Mouse (Mus musculus) spleen, postnatal 4 days (tissue): ENCODE data around the gene Uaca.
A peak's percentile ranks its signal among the peaks of the same experiment; 100 is the strongest.
"Not testable (repeated sequence)": the region's sequence is repeated elsewhere in the genome, so short reads cannot be mapped to it uniquely, and the experiment has no call there.

Experiments used
- DNase-seq, 2 experiments: peaks; one replicate each; pipeline ENCODE4 v3.0.0; 2022; ENCODE audit warnings: low spot score in 2 of 2

Gene Uaca

DNA sequence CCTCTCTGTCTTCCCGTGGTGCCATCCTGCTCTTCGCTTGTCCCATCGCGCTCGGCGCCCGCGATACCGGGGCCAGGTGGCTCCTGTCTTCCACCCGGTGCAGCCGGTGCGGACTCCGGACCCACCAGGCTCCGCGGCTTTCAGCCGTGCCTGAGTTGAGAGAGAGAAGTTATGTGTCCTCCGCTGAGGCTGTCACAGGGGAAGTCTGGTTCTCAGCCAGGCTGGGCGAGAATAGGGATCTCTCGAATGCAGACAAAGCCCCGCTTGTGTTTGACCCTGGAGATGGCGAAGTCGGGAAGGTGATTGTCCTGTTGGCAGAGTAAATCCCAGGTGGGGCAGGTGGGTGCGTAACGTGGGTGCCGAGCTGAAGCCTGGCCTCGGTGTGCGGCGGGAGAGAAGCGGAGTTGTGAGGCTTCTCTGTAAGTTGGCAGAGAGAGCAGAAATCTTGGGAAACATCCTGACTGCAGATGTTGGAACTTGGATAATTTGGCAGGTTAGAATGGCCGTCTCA is 554 bp downstream of the Uaca start:
- peak; percentile 16 to 71 for DNase-seq

DNA sequence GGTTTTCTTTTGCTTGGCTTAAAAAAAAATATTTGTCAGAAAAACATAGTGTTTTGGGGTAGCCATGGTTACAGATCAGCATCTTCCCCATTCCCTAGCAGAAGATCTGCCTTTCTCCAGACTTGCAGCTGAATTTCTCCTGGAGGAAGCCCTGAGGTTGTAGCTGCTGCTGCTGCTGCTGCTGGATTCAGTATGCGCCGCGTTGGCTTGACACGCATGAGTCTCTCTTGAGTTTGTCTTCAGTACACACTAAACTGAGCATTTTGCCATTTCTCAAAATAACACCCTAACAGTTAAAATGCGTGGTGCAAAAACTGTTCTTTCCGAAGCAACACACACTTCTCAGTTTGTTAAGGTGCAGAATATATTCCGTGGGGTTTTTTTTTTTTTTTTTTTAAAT is 1.7 kb downstream of the Uaca start:
- no peak for DNase-seq

DNA sequence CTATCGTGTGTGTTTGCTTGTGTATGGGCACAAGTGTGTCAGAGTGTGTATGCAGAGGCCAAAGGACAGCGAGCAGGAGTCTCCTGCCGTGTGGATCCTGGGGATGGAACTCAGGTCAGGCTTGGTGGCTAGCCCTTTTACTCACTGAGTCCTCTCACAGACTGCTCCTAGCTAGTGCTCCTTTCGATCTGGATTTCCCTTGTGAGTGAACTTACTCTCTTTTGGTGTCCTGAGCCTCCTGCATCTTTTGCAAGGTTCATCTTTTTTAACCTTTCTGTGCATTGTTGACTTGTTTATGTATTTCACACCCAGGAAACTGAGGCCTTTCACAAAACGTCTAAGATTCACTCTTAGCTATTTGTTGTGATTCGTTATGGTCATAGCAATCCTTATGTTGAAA is 2.8 kb downstream of the Uaca start:
- DNase-seq = no peak

DNA sequence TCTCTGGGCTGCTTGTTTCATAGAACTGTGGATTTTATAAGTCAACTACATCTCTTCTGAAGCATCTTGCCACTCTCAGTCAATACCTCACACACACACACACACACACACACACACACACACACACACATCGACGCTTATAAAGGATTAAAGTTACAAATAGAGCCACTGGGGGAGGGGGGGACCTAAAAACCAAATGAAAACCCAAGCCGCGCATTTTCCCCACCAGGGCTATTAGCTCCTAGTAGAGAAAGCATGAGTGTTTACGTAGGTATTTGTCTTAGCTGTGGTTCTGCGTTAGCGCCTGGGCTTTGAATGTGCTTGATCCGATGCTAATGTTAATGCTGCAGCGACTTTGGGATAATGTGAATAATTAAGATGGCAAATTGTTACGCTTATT is 4.7 kb downstream of the Uaca start:
- no peak for DNase-seq

DNA sequence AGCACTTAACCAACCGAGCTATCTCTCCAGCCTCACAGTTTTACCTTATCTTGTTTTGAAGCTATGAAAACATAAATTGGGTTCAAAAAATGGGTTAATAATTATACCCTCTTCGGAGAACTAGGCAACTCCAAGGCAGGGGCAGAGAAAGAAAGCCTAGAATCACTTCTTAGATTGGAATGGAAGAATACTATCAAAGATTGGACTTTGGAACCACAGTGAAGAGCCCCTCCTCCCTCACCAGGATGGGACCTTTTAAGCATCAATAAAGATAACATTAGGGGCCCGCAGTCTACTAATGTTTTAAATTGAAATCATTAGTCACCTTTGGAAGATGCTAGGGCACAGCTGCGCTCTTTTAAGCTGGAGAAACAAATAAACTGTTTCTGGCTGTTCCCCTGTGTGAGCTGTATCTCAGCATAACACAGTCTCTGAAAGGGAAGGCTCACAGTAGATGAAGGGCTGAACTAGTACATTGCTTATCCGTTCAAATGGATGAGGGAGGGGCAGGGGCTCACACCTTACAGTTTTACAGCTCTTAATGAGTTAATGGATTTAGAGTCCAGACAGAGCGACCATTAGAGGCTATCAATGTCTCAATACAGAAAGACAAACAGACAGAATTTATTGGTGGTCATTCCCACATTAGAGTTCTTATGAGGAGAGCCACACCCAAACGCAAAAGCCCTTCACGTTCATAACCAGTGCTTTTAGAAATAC is 6.5 kb downstream of the Uaca start:
- DNase-seq = no peak

DNA sequence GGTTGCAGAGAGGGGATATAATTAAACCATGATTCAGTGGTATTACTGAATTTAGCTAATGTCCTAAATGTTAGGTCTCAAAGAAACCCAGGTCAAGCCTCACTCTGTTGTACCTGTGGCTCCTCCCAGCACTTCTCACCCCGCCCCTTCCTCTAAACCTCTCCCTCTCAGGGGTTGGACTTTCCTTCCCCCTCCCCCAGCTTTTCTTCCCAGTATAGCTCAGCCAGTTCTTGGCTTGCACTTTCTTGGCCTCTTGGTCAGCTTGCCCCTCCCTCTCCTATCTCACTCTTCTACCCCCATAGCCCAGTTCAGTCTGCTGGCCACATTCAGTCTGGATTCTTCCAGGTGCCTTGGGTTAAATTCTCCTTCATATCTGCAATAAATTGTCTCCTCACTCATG is 7.4 kb downstream of the Uaca start:
- no peak for DNase-seq

DNA sequence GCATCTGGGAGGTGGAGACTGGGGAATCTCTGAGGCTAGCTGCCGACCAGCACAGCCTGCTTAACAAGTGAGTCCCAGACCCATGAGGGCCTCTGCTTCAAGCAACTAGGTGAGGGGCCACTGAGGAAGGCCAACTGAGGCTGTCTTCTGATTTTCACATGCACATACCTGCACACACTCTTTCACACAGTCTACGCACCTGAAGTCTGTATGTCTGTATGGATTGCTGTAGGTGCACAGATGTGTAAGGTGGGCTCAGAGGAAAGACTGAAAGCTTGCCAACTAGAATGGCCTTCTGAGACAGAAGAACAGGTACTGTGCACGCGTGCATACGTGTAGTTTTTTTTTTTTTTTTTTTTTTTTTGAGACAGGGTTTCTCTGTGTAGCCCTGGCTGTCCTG is 8.0 kb downstream of the Uaca start:
- DNase-seq = no peak

DNA sequence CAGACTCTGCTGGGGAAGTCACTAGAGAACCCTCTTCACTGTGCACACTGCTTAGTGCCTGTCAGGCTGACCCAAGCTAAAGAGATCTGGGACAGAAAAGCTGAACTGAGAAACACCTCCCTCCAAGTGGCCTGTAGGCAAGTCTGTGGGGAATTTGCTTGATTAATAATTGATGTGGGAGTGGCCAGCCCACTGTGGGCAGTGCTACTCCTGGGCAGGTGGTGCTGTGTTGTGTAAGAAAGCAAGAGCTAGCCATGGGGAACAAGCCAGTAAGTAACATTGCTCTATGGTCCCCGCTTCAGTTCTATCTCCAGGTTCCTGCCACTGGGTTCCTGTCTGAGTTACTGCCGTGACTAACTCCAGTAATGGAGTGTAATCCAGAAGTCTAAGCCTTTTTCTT is 11.7 kb downstream of the Uaca start:
- DNase-seq = no peak

DNA sequence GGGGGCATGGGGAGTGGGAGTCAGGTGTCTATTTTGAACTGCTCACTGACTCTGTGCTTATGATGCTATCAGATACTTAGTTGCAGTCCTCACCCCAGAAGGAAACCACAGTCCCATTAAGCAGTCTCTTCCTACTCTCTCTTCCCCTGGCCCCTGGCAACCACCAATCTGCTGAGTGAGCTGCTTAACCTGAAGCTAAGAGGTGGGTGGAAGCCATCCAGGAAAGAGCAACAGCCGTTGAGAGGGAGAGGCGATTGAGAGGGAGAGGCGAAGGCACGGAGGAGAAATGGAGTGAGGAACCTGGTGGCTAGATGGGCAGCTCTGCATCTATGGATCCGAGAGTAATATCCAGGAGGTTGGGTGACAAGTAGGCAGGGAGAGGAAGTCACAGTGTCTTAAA is 13.7 kb downstream of the Uaca start:
- DNase-seq = no peak

DNA sequence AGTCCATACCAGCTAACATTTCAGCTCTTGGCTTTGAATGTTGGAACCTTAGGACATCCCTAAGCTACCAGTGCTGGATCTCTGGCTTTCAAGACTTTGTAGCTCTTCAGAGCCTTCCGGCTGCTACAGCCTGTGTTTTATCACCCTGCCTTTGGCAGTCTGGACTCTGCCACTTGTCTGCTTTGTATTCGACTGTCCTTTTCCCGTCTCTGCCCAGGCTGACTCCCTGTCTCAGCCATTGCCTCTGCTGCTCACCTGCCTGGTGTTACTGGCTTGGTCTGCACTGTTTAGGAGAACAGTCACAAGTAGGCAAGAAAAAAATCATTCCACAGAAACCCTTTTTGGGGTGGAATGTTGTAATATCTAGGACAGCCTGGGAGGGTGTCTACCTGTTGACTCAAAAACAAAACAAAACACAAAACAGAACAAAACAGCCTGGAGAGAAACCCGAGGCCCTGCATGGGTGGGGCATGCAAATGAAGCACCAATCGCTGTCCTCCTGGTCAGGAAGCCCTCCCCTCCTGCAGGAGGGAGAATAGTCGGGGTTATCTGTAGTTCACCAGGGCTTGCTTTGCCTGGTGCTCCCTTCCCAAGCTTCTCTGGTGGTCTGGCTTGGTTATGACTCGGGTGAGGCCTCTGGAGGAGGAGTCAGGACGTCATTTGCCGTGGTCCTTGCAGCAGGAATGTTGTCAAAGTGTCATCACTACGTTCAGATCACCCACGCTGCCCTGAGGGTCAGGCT is 19.0 kb downstream of the Uaca start:
- DNase-seq = no peak

DNA sequence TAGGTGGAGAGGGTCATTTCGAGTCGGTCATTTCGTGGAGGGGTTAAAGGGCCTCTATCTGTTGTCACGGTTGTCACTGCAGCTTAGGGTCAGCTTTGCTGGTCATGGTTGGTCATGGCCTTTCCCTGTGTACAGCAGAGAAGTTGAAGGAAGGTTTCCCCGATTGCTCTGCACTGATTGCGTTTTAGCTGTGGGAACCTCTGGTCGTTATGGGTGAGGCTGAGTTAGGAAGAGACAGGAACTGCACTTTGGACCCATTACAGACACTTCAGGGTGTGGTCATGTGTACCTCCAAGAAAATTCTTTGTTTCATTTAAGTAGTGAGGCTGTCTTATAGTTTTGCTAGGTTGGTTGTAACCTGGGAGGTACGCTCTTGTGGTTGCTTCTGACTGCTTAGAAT is 21.2 kb downstream of the Uaca start:
- no peak for DNase-seq

DNA sequence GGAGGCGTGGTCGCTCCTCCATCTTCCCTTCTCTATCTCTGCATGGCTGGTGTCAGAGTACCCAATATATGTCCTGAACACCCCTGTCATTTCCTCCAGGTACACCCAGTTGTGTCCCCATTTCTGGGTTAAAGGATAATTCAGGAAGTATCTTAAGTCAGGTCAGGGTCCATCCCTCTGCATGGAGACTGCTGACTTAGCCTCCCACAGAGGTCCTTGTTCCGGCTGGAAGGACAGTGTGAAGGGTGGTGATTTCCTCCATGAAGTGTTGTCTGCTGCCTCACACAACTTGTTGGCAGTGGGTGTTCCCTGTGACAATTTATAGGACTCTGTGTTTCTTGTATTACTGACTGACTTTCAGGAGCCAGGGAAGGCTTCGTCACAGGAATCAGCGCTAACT is 23.2 kb downstream of the Uaca start:
- no peak for DNase-seq

DNA sequence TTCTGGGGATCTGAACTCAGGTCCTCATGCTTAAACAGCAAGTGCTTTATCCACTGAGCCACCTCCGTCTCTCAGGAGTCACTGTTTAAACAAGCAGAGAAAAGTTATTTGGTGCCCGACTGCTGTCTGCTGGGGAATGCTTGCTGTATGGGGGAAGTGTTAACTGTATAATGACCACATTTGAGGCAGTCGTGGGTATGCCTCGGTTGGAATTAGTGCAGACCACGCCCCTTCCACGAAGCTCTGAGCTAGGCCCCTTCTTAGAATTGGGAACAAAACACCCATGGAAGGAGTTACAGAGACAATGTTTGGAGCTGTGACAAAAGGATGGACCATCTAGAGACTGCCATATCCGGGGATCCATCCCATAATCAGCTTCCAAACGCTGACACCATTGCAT is 24.2 kb downstream of the Uaca start:
- not testable (repeated sequence) for DNase-seq

DNA sequence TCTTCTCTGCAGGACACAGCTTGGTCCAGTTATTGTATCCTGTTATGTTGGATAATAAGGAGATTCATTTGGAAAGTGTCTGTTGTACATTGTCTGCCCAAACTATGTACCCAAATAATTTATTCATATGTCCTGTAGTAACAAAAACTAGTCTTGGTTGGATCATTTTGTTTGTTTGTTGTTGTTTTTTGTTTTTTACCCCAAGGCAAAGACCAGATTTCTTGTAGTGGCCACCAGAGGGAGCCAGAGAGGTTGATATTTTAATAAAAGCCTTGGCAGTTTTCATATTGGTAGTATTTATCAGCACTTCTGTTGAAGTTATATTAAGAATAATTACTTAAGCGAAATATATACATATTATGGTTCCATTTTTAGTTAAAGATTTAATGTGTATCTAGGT is 25.0 kb downstream of the Uaca start:
- no peak for DNase-seq

DNA sequence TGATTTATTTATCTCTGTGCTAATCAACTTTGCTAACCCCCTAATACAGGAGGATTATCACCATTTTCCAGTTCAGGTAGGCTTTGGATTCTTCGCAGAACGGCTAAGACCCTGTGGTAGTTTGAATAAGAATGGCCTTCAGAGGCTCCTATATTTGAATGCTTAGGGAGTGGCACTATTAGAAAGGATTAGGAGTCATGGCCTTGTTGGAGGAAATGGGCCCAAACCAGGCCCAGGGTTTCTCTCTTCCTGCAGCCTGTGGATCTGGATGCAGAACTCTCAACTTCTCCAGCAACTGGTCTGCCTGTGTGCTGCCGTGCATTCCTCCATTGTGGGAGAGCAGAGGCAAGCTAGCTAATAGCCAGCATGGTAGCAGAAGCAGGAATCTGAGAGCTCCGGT is 27.2 kb downstream of the Uaca start:
- no peak for DNase-seq

DNA sequence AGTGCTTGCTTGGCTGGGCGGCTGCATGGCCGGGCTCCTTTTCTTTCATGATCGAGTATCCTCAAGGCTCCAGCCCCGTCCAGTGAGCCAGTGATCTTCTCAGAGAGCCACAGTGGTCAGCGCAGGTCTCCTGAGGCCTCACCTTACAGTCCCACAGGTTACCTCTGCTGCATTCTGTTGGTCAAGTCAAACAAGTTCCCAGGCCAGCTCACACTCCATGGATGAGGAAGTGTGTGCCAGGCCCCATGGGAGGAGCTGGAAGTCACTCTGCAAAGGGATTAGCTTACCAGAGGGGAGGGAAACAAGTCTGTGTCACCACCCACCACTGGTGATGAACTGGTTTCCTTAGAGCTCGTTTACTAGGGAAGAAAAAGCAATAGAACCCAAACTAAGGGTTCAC is 28.3 kb downstream of the Uaca start:
- DNase-seq = no peak

DNA sequence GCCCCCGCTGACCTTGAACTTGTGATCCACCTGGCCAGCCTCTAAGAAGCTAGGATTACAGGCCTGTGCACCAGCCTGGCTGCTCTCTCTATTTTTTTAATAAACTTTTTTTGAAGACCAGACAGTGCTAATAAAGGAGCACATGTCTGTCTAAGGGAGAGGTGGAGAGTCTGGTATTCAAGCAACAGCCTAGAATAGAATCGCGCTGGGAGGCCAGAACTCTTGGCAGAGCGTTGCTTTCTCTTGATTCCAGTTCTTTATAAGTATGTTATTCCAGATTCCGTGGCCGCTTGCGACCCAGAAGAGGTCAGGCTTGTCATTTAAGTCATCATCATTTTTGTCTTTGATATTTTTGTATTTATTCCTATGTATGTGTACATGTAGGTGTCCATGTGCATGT is 31.2 kb downstream of the Uaca start:
- no peak for DNase-seq

DNA sequence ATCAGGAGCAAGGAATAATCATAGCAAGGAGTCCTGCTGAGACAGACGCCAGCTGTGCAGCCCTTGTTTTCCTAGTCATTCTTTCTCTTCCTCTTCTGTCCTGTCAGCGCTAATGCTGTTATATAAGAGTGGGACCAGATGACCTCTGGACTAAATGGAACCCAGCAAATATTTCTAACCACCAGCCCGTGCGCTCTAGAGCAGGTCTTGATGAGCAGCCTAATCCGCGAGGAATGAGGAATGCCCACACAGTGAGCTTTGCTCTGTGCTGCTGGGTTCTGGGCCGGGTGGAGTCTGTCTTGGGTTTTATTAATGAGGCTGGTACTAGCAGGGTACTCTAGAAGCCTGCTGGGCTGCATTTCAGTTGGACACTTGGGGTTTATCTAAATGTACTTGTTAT is 32.4 kb downstream of the Uaca start:
- DNase-seq = no peak

DNA sequence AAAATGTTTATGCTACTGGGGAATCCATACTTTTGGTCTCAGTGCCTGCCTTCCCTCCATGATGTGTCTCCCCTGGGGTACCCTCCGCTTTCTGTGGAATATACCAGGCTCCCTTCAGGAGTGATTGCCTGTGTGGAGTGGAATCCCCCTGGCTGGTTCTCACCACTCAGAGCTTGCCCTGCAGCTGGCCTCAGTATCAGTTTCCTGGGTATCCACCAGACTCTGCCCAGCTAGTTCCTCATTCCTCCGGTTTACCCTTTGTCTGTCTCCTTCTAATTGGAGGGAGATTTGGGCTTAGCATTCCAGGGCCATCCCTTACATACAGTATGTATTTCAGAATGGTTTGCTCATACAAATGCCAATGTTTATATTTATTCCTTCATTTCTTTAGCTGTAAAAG is 33.9 kb downstream of the Uaca start:
- no peak for DNase-seq

DNA sequence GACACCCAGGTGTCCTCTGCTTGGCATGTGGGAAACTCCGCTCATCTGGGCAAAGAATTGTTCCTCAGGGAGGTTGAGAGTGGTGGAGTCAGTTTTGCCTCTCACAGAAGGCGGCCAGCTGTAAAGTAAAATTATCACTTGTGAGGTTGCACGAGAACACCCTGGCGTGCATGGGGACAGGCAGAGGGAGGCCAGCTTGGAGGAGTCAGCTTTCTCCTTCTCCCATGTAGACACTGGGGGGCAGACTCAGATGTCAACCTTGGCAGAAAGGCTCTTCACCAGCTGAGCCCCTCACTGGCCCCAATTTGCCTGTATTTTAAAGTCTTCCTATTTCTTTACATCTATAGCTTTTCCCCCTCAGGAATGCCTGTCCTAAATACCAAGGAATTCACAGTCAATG is 35.3 kb downstream of the Uaca start:
- DNase-seq = no peak

DNA sequence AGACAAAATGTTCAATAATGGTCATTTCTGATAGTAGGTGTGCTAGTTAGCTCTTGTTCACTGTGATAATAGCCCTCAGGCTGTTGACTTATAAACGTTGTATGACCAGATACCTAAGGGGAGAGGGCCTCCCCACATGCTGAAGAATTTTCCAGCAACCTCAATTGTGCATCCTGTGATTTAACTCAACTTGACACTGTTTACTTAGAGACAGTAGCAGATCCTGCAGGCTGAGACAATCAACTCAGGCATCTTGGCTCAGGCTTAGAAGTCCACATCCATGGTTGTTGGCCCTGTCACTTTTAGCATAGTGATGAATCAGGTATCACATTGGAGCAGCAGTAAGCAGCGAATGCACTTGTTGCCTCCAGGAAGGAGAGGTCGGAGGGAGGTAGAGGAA is 35.7 kb downstream of the Uaca start:
- DNase-seq = no peak

DNA sequence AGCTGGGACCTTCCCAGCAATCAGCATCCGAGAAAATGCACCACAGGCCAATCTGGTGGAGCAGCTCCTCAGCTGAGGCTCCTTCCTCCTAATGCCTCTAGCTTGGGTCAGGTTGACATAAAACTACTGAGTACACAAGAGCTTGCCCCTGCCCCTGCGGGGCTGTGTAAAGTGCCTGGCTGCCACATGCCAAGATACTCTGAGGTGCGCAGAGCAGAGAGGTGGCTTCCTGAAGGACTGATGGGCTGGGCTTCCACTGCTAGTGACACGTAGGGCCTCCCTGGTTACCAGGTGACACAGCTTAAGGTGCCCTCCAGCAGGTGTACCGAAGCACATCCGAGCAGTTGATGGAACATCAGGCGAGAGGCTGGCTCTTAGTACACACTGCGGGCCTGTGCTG is 37.9 kb downstream of the Uaca start:
- DNase-seq = no peak

DNA sequence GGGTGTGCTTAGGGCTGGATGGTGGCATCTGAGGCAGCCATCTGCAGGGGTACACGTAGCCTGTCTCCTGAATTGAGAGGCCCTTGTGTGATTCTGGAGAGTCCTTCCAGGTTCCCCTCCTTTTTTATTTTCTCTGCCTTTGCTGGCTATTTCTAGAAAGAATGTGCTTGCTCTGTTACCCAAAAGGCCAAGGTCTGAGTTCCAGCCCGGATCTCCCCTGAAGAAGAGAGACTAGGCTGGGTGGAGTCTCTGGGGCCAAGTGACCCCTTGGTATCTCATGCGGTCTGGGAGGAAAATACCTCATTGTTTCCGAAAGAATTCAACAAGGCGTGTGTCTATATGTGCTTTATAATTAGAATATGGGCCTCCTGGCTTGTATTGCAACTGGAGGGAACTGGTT is 41.8 kb downstream of the Uaca start:
- no peak for DNase-seq

DNA sequence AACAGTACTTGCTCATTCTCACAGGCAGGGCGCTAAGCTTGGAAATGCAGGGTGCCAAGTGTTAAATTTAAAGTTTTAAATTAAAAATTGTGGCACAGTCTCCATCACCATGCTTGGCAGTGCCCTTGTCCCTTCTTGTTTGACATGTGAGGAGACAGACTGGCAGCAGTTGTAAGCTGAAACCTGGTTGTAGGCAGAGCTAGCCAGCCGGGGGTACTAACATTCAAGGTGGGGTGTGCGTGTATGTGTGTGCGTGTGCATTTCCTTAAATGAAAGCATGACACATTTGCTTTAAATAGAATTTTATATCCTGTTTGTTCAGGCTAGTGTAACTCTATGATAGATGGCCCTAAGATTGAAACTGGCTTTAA is 42.7 kb downstream of the Uaca start:
- no peak for DNase-seq
